Mouse (Mus musculus): ENCODE measurements around the gene Prcd.
"Not testable (repeated sequence)": the region's sequence is repeated elsewhere in the genome, so short reads cannot be mapped to it uniquely, and the experiment has no call there.

Prcd gene

DNA sequence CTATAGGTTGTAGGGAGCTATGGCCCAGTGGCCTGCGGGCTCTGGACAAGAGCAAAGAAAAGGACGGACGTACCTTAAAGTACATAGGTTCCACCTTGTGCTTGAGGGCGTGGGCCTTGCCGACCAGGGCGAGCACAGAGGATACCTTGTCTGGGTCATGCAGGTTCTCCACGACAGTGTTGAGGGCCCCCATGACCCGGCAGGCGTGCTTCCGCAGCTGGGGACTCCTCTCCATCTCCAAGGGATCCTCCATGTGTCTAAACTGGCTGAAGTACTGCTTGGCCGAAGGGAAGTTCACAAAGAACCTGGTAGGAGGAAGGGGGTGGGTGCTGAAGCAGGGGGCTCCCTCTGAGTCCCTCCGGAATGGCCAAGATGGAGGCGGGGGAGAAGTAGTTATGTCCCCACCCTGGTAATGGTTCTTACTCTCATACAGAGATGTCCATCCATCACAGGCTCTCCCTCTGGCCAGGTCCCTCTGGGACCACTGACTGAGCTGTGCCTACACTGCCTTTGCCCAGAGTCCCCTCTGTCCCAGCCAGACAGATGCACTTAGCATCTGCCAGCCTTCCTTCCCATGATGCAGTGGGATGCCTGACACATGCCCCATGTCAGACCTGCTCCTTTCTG is 3.5 kb upstream of the Prcd start:
- no peak for DNase-seq (ENCODE audit: low read depth)

DNA sequence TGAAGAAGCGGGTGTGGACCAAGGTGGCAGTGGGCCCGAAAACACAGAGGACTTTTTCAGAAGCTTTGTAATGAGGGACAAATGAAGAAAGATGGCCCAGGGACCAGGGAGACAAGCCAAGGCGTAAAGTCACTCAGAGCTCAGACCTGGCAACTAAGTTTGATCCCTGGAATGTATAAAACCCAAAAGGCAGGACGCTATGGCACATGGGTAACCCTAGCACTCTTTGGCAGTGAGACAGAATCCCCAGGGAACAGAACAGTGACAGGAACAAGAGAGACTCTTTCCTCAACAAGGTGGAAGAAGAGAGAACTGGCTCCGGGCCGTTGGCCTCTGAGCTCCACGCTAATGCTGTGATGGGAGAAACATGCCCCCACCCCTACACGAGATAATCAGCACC is 2.5 kb upstream of the Prcd start:
- DNase-seq (ENCODE audit: low read depth), result no peak

DNA sequence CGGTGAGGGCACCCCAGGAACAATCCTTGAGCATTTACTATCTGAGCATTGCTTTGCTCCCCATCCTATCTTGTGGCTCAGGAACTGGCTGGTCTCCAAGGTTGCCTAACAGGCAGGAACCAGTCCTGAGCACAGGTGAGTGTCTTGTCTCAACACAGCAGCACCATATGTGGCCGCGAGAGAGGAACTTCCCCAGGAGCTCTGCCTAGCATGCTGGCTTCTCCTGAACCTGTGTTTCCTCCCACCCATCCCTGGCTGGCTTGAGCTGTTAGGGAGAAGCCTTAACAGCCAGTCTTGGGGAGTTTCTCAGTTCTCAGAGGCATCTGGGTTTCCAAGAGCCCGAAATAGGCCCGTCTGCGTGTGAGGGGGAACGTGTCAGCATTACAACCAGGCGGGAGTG is 2.0 kb upstream of the Prcd start:
- DNase-seq (ENCODE audit: low read depth), result no peak

DNA sequence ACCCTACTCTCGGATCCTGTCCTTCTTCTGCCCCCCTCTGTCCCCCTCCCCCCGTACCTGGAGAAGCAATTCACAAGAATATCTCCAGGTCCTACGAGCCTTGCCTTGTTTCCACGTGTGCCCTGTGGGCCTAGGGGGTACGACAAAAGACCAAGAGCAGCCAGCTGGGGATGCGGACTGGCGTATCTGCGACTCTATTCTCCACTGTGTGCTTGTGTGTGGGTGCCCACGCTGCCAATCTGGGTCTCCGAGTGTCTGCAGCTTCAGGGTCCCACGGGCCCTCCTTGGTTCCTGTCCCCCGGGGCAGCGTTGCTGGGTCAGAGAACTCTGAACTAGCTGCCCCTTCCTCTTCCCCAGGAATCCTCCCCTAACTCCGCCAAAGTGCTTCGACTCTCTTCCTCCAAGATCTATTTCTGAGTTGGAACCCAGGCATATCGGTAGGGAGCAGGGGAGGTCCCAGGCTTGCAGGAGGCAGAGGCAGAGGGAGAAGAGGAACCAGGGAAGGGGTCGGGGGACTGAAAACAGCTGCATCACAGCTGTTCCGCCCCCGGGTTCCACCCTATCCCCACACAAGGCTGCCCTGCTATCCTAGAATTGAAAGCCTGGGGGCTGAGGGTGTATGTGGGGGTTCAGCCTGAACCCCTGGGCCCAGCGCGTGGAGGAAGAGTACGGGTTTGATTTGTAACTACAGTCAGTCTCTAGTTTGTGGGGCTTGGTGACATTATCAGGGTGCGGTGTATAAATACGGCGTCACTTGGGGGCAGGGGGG is 820 bp upstream of the Prcd start:
- no peak for DNase-seq (ENCODE audit: low read depth)

DNA sequence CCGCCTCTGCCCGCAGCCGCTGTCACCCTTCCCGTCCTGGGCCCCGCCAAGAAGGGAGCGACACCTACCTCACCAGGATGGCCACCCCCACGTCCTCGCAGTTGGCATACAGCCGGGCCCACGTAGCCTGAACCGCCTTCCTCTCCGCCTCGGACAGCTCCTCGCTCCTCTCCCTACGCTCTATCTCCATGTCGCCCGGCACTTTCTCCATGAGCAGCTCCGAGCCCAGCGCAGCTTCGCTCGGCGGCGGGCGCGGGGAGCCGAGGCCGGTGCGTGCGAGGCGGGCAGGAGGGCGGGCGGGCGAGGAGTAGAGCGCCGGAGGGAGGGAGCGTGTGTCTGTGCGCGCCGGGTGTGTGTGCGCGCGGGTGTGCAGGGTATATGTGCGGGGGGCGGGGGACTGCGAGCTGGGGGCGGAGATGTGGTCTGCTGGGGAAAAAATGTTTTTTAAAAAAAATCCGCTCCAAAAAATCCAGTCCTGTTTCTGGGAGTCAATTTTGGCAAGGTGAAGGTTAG is 431 bp downstream of the Prcd start:
- no peak for DNase-seq (ENCODE audit: low read depth)

DNA sequence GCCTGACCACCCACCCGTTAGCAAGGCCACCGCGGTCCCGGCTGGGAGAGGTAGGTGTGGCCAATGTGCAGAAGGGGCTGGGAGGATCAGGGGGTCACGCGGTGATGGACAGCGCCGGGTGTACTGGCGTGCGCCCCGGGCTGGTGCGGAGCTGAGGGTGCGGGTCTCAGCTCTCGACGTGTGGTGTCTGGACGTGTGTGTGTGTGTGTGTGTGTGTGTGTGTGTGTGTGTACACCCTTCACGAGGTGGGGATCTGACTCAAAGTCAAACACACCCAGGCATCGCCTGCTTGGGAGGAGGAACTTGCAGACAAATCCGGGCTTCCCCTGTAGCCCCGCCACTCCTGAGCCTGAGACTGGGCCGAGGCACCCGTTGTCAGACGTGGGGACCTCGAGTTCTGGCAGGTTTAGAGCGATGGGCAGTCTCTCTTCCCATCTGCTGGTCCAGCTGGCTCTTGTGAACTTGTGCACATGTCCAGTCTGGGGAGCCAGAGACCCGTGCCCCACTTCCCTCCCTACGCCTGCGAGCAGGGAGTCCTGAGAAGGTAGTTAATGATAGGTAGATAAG is 1.0 kb downstream of the Prcd start, which contains the start of gene Cygb:
TSS of gene Cygb (minus strand) at position 59 of the 567 bp plus-strand sequence.
- no peak for DNase-seq (ENCODE audit: low read depth)

DNA sequence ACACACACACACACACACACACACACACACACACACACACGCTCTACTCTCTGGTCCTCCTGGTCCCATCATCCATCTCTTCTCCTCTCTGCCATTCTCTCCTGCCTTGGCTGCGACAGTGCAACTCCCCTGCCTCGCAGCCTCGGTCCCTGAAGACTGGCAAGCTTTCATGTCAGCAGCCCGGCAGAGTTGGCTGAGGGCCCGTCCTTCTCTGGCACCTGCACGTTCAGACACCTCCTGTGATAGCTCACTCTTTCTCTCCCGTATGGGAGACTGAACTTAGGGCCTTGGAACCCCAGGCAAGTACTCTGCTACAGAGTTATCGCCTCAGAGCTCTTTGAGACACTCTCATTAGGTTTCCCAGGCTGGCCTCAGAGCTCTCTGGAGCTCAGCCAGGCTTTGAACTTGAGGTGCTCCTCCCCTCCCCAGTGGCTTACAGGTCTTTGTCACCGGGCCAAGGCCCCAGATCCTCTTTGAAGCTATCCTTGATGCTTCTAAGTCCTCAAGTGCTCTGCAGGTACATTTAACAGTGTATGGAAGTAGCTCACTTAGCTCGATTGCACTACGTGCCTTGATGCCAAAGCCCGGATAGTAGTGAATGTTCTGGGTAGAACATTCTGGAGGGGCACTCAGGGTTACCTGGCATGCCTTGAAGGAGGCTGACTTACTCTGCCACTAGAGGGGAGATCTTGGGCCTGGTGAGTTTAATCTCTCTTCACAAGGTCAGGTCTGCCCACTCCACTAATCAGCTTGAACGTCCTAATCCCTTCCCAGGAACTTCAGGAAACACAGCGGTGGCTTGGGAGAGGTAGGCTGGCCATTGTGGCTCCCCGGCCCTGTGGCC is 3.2 kb downstream of the Prcd start:
- DNase-seq (ENCODE audit: low read depth), result no peak

DNA sequence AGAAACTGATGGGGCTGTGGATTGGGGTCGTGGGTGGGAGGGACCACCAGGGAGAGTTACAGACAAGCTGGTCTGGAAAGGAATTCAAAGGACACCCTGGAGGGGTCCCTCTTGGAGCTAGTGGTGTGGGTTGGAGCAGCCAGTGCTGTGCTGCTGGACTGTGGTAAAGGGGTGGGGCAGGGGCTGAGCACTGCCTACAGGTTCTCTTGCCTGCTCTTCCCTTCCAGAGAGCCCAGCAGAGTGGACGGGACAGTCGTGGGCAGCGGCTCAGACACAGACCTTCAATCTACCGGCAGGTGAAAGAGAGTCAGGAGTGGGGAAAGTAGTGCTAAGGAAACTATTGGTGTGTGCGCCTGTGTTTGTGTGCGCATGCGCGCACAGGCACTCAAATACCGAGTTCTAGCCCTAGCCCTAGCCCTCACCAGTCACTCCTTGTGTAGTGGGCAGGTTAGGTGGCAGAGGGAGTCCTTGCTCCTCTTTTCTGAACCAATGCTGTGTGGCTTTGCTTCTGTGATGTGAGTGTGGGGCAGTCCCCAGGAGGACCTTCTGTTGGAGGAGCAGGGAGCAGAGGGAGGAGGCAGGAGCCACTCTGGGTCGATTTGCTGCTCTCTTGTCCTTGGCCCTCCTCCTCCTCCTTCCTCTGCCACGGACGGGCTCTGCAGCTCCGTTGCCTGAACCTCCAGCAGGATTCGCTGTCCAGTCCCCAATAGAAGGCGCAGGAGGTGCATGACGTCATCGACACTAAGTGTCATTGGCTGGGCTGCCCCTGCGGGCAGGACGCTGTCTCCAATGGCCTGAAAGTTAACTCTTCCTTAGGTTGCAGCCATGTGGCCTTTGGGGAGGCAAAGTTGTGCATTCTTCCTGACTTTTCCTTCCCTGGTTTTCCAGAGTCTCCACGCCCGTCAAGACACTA is 4.2 kb downstream of the Prcd start:
- DNase-seq (ENCODE audit: low read depth), result peak; percentile 88

DNA sequence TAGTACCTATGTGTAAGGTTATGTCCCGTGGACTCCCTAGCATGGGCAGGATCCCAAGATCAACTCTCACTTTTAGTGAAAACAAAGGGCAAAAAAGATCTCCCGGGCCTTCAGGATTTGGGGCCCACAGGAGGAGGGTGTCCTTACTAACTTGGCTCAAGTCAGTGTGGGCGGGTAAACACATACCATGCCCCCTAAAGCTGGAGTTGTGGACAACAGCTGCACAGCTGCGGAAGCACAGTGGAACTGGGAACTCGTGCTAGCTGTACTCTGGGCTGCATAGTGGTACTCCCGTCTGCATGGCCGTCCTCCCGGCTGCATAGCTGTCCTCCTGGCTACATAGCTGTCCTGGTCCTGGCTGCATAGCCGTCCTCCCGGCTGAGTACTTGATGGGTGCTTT is 4.9 kb downstream of the Prcd start:
- DNase-seq (ENCODE audit: low read depth), result no peak

DNA sequence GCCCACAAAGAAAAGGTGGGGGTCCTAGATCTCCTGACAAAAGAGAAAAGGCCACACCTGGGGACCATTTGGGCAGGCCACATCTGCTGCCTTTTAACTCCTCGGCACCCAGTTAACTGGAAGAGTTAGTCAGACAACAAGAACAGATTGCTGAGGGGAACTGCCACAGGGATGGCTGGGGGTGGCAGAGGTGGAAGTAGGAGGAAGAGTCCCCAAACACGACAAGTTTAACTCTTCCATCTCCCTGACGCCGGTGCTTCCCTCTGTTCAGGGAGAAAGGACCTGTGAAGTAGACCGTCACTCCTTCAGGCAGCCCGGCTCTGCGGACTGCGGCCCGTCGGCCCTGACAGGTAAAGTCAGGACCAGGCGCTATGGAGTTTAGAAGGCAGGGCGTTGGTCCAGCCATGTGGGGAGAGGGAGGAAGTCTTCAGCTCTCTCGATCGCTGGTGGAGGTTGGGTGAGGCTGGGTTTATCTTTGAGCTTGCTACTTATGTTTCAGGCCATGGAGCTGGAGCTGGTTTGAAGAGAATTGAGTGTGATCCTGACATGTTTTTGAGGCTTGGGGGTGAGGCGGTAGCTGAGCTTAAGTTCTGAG is 5.8 kb downstream of the Prcd start:
- DNase-seq (ENCODE audit: low read depth), result no peak

DNA sequence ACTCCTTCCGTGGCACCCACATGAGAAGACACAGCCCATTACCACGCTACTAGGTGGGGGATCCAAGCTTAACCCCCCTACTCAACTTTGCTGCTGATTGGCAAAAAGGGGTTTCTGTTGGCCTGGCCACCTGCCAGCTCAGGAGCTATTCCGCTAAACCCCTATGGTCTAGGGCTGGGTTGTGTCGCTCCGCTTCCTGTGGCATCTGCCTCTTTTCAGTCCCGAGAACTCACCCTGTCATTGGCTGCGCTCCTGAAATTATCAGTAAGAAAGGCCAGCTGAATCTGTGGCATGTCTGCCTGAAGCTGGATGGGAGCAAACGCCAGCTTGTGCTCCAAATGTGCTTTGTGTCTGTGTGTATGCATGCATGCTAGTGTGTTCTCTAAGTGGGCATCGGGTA is 6.8 kb downstream of the Prcd start:
- no peak for DNase-seq (ENCODE audit: low read depth)

DNA sequence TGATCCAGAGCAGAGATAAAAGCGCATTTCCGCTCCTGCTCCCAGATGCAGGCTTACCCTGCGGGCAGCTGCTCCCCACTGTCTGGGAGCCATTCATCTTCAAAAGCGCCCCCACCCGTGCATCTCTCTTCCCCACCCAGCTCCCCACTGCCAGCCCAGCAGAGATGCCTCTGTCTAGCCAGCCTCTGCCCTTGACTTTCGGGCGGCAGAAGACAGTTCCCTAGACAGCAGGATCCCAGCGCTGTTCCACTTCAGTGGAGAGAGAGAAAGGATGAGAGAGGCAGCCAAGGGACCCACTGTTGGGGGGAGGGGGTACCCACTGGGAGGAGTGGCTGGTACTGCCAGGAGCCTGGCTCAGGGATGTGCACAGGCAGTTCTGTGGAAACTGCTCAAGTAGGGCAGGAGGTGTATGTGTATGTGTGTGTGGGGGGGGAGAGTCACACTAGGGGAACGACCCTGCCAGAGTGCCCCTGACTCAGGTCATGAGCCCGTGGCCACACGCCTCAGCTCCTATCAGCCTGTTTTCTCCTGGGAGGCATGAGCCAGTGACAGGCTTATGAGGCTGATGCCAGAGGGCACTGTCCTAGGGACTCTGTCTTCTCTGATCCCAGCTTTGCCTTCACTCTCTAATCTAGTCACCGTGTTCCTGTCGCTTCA is 8.1 kb downstream of the Prcd start:
- no peak for DNase-seq (ENCODE audit: low read depth)

DNA sequence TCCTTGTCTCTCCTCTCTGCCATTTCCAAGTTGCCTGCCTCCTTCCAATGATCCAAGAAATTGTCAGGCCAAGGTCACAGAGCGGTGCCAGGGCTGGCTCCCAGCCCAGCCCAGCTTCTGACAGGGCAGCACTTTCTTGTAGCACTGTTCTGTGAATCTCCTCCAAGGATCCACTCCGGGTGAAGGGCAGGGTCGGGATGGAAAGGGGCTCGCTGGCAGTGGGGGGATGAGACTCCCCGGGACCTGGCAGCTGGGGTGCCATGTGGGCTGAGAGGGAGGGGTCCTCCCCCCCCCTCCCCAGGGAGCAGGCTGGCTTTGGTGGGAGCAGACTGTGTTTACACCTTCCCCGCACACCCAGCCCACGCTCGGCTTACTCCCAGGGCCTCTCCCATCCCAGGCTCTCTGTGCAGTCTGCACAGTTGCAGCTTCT is 8.6 kb downstream of the Prcd start:
- DNase-seq (ENCODE audit: low read depth), result no peak

DNA sequence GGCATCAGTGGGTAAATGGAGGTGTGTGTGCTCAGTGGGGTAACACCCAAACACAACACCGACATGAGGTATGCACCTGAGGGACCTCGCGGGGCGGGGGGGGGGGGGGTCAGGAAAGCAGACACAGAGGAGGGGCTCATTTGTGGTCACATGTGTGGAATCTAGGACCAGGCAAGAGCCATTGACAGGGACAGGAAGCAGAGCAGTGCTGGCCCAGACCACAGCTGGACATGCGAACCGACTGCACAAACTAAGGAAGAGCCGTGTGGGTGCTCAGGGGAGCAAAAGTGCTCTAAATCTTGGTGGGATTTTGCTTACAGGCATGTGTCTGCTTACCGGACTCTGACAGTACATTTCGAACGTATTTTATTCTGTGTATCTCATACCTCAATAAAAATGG is 12.0 kb downstream of the Prcd start:
- no peak for DNase-seq (ENCODE audit: low read depth)

DNA sequence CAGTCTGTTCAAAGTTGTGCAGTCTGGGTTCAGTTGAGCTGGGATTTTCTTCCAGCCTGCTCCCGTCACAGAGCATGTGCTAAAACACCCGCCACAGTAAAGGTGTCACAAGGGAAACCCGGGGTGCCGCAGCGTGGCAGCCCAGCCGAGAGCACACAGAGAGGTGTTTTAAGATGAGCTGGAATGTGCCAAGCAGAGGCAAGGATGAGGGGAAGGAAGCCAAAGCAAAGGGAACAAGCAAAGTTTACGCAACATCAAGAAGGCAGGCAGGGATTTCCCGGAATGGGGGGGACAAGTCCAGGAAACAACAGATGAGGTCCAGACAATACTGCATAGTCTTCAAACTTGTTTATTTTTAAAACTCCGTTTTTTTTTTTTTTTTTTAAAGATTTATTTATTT is 13.2 kb downstream of the Prcd start:
- DNase-seq (ENCODE audit: low read depth), result no peak

DNA sequence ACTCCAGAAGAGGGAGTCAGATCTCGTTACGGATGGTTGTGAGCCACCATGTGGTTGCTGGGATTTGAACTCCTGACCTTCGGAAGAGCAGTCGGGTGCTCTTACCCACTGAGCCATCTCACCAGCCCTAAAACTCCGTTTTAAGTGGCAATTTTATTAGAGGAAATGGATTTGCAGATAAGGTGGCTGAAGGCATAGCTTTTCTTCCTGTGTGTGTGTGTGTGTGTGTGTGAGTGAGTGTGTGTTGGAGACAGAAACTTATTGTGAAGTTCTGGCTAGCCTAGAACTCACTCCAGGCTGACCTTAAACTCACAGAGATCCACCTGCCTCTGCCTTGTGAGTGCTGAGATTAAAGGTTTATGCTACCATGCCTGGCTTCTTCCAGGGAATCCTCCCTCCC is 13.7 kb downstream of the Prcd start:
- DNase-seq (ENCODE audit: low read depth), result not testable (repeated sequence)

DNA sequence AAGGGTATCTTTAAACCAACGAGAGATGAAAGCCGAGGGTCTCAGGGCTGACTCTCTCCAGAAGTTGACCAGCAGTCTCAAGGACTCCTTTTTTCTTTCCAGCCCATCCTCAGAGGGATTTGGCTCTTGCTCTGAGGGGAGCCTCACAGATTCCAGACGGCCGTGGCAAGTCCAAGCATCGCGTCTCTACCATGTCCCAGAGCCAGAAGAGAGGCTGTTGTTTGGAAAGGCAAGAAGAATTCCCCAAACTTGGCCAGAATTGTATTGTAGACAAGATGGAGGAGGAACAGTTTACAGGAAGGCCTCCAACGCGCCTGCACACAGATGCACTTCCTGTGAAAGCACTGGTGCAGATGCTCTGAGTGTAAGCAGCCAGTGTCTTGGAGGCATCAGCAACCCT is 14.6 kb downstream of the Prcd start:
- no peak for DNase-seq (ENCODE audit: low read depth)

DNA sequence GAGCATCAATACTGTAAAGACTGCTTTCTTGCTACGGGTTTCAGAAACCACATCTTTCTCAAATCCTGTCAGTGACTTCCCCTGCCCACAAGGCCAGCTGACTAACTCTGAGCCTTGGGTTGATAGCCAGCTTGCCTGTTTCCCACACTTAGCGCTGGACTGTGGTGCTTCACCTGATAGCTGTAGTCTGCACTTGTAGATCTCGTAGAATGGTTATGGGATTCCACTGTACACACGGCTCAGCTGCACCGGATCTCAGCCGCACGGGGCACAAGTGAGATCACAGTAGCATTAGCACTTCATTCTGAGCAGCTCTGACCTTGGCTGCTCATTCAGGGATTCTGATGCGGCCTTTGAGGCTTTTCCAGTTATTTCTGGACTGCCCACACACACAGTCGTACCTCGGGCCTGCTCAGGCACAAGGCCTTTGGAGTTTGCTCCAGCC is 15.1 kb downstream of the Prcd start:
- DNase-seq (ENCODE audit: low read depth), result no peak

DNA sequence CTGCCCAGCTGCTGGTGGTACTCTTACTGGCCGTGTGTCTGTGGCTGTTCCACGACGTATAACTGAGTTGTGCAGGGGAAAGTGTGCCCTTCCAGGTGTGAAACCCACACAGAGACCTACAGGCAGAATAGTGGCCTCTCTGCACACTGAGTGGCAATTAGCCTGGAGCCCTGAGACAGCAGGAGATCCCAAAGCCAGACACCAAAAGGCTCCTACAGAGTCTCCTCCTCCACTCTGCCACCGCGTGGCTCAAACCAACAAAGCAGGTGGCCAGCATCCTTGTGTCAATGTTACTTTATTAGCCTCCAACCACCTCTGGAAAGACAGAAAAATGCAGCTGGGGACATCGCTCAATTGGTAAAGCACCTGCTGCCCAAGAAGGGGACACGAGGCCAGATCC is 15.5 kb downstream of the Prcd start:
- no peak for DNase-seq (ENCODE audit: low read depth)

DNA sequence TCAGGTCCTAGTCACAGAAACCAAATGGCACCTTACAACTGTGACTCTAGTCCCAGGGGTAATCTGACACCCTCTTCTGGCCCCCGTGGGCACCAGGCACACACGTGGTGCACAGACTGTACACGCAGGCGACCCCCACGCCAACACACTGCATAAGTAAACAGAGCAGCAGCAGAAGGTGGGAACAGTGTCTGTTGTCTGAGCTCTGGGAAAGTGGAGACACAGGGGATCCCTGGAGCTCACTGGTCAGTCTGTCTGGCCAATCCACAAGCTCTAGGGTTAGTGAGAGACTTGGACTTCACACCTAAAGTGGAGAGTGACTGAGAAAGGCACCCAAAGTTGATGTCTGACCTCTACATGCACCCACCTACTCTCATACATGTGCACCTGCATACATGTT is 16.0 kb downstream of the Prcd start:
- no peak for DNase-seq (ENCODE audit: low read depth)
